Comparison of ENCODE assay signal across 8 mouse cellular contexts in genomic region chr11:68962159-68962558, GRCm38 (mm10). TPM values are rescaled to one million over a fixed set of nuclear protein-coding genes. Genes with fewer than 3 reads are reported as not detected.
"Had no signal": no experiment of that assay in that cellular context is flagged by ENCODE, and none has a peak within 500 bp of the region (broad histone marks: within the 10 kb centered on the region; RNA-seq: fewer than 3 reads in every experiment).

No protein-coding gene starts in this region.

RNA-seq across cellular contexts. Expression of gene Arhgef15, which starts 4.9 kb away (rescaled TPM):
- polyA plus RNA-seq: macrophage had no signal

RNA-seq across cellular contexts. Expression of gene Odf4, which starts 35.3 kb away (rescaled TPM):
- polyA plus RNA-seq: liver, postnatal 0 days; lung, embryonic 15.5 days; lung, postnatal 0 days; macrophage; myocyte; neural tube, embryonic 11.5 days; small intestine, adult 2 months; thymus, postnatal 0 days had no signal
